Mouse (Mus musculus) midbrain, embryonic 10.5 days (tissue): ENCODE data around the gene C1qtnf3. TPM values are rescaled to one million over a fixed set of nuclear protein-coding genes. Genes with fewer than 3 reads are reported as not detected.
A peak's percentile ranks its signal among the peaks of the same experiment; 100 is the strongest.

Source experiments
- DNase-seq: peaks from one replicate; pipeline ENCODE4 v3.0.0-alpha.2; 2017; ENCODE audit warnings: low spot score
- H3K27ac ChIP-seq: fragments of 300-500 bp; sonication (generic); replicated peaks from 2 replicates; pipeline ENCODE4 v1.5.1; 2016; ENCODE audit warnings: mild to moderate bottlenecking
- H3K27me3 ChIP-seq: fragments of 300-500 bp; sonication (generic); 2 replicates; pipeline ENCODE4 v1.6.1; 2016; ENCODE audit warnings: low read depth, mild to moderate bottlenecking; ENCODE audit not compliant: poor library complexity, severe bottlenecking
- H3K36me3 ChIP-seq: fragments of 300-500 bp; sonication (generic); 2 replicates; pipeline ENCODE4 v1.6.1; 2016; ENCODE audit warnings: mild to moderate bottlenecking, moderate library complexity
- H3K4me1 ChIP-seq: fragments of 300-500 bp; sonication (generic); 2 replicates; pipeline ENCODE4 v1.6.1; 2016
- H3K4me3 ChIP-seq: fragments of 300-500 bp; sonication (generic); 2 replicates; pipeline ENCODE4 v1.5.1; 2016; ENCODE audit warnings: mild to moderate bottlenecking, moderate library complexity
- H3K9me3 ChIP-seq: fragments of 300-500 bp; sonication (generic); replicated peaks from 2 replicates; pipeline ENCODE4 v1.6.1; 2016; ENCODE audit warnings: mild to moderate bottlenecking
- WGBS: fragments of 180-500 bp; shearing (Covaris S2); methylation state at CpG from one replicate; pipeline ENCODE4 v1.1.7; 2016; 5-methylcytosine and 5-hydroxymethylcytosine counted together
- polyA plus RNA-seq: library from polyadenylated mRNA; unstranded; fragments of >200 nt; fragmentation: Nextera tagmentation; extraction: Ambion mirVana; gene quantifications from 2 replicates; pipeline ENCODE4 v1.2.1, GENCODE M21; 2016

C1qtnf3 gene
- polyA plus RNA-seq, 1 experiment from 2014 or later, result 0.10 TPM

DNA sequence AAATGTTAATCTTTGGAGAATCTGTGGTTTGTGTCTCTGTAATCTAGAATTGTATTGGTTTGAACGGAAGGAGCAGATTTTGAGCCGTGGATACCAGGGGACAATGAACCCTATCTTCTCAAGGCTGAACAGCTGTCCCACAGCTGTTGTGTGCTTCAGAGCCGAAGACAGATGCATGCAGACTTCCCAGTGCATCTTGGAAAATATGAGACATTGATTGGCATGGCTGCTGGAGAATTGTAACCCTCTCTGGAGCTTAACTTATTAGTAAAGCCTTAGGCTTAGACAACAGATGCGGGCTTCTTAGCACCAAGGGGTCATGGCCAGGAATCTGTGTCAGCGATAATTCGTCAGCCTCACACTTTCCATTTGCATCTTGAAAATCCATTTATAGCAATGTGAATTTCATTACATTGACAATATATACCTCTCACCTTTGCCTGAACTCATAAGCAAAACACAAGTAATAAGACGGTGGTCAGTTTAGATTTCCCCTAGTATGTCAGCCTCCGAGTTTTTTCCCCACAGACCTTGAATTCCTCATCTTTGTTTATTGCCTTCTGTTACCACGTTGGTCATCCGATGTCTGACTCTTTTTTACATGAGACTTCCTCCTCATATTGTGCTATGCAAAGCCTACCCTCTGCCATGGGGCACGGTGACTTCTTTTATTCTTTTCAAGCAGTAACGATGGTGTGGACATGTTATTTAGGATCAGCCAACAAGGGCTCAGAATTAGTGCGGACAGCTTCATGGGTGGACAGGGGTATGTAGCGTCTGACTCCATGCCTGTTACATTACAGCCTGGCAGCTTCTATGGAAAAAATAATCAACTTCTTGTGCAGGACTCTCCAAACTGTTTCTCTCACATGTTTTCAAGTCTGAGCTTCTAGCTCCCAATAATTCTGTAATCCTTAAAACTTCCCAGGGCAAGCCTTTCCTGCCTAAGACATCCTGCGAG, 11.7 kb upstream of the C1qtnf3 start:
- Histone ChIP-seq H3K27ac (no peak overlapping the region), H3K27me3 (no peaks in the 10 kb centered on the region), H3K36me3 (no peaks in the 10 kb centered on the region), H3K4me1 (no peaks in the 10 kb centered on the region), H3K9me3 (no peaks in the 10 kb centered on the region), H3K4me3 (no peak overlapping the region)
- DNase-seq, result no peak
- 88% methylated on average over 15 of the region's 15 CpGs for WGBS

DNA sequence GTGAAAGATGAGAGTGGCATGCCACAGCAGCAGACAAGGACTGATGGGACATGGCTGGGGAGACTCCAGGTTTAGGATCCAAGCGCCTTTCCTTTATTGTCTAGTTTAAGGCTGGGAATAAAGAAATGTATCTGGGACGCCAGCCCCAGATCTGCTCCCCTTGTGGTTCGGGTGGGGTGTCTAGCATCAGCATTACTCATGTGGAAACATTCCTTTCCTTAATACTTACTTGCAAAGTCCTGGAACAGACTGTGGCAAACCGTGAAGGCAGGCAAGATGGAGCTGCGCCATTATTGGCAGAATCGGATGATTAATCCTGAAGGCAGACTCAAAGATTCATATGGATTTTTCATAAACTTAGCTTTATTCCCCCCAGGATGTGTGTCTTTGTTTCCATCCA, 10.2 kb upstream of the C1qtnf3 start:
- no peak overlapping the region for H3K4me3 ChIP-seq
- no peaks in the 10 kb centered on the region for H3K9me3 ChIP-seq
- 80% methylated on average over 6 of the region's 6 CpGs for WGBS
- no peaks in the 10 kb centered on the region for H3K27me3 ChIP-seq
- no peak overlapping the region for H3K27ac ChIP-seq
- no peaks in the 10 kb centered on the region for H3K36me3 ChIP-seq
- no peaks in the 10 kb centered on the region for H3K4me1 ChIP-seq
- no peak for DNase-seq

DNA sequence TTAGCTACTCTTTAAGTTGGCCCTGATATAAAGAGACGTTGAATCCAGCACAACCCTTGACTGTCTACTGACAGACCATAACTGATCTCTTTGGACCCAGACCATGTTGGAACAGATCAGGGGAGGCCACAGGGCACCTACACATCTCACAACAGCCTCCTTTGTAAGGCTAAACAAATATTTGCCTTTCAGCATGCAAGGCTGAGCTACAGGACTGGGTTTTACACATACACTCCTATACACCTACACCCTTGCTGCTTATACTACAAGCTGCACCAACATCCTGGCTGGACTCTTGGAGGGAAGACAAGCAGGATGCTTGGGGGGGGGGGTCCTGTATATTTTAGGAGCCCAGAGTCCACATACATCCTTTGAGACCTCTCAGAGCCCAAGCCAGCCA, 4.3 kb upstream of the C1qtnf3 start:
- H3K4me3 ChIP-seq, result no peak overlapping the region
- no peaks in the 10 kb centered on the region for H3K36me3 ChIP-seq
- H3K27me3 ChIP-seq, result no peaks in the 10 kb centered on the region
- no peak for DNase-seq
- H3K27ac ChIP-seq, result no peak overlapping the region
- peaks cover 8% of the 10 kb centered on the region for H3K4me1 ChIP-seq
- no peaks in the 10 kb centered on the region for H3K9me3 ChIP-seq
- 87% methylated on average over 1 of the region's 1 CpGs for WGBS

DNA sequence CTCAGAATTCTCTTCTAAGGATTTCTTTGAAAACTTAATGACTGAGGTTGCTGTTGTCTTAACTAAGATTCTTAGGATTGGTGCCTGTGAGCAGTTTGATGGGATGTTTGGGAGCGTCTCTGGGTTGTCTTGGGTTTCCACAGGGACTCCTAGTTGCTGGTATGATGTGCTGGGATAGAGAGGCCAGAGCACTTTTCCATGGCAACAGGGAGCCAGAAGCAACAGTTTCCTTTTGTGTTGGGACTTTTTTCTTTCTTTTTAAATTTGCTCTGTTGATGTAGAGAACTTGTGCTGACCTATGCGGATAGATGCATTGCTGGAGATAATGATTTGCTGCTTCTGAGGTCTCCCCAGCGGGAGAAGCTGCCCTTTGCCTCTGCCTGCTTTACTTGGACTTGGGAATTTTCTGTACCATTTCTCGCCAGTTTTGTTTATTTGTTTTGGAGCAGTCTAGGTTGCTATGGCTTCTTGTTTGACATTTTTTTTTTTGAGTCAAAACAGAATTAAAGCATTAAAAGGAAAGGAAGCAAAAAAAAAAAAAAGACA, 701 bp downstream of the C1qtnf3 start:
- Histone ChIP-seq H3K4me3 (no peak overlapping the region), H3K9me3 (no peaks in the 10 kb centered on the region), H3K27me3 (no peaks in the 10 kb centered on the region), H3K27ac (no peak overlapping the region), H3K4me1 (peaks cover 18% of the 10 kb centered on the region), H3K36me3 (no peaks in the 10 kb centered on the region)
- DNase-seq, result peak; percentile 24
- 51% methylated on average over 4 of the region's 4 CpGs for WGBS

DNA sequence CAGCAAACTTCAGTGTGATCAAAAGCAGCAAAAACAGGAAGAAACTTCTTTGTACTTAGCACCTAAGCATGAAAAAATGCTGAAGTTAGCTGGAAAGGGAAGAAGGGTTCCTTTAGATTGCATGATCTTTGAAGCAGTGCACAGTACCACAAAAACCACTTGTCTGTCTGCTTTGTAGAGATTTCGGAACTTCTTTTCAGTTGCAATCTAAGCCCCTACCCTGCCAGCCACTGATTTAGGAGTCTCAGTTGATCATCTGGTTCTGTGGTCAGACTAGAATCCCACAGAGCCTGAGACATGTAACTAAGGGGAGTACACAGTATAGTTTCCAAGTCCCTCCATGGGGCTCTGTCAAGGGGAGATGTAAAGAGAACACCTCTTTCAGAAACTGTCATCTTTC, 1.3 kb downstream of the C1qtnf3 start:
- WGBS, result 69% methylated on average over 1 of the region's 1 CpGs
- H3K27ac ChIP-seq, result no peak overlapping the region
- no peak overlapping the region for H3K4me3 ChIP-seq
- H3K27me3 ChIP-seq, result no peaks in the 10 kb centered on the region
- DNase-seq, result no peak
- no peaks in the 10 kb centered on the region for H3K9me3 ChIP-seq
- peaks cover 18% of the 10 kb centered on the region for H3K4me1 ChIP-seq
- no peaks in the 10 kb centered on the region for H3K36me3 ChIP-seq

DNA sequence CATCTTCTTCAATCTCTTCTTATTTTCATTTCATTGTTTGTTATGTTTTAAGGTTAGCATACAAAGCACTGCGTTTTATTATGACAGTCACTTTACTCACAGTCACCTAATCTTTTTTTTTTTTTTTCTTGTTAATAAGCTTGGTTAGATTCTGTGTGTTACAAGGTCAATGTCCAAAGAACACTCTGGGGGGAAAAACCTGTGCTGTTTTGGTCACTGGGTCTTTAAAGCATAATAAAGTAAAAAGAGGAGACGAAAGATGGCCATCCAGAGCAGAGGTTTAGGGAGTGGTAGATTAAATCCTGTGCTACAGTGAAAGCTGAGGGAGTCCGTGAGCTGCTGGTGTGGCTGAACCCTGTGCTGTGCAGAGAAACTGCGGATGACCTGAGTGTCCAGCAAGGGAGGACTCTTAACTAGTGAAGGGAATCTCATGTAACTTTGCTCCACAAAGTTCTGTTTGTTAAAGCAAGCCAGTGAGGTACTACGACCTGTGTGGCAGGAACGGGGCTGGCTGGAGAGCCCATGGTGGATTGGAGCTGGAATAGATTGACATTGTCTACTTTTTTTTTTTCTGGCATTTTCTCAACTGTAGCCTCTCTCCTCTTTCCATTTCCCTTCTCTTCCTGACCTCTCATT, 2.4 kb downstream of the C1qtnf3 start:
- H3K4me3 ChIP-seq, result no peak overlapping the region
- no peaks in the 10 kb centered on the region for H3K27me3 ChIP-seq
- DNase-seq, result no peak
- peaks cover 18% of the 10 kb centered on the region for H3K4me1 ChIP-seq
- no peaks in the 10 kb centered on the region for H3K9me3 ChIP-seq
- H3K36me3 ChIP-seq, result no peaks in the 10 kb centered on the region
- WGBS, result 91% methylated on average over 6 of the region's 6 CpGs
- no peak overlapping the region for H3K27ac ChIP-seq

DNA sequence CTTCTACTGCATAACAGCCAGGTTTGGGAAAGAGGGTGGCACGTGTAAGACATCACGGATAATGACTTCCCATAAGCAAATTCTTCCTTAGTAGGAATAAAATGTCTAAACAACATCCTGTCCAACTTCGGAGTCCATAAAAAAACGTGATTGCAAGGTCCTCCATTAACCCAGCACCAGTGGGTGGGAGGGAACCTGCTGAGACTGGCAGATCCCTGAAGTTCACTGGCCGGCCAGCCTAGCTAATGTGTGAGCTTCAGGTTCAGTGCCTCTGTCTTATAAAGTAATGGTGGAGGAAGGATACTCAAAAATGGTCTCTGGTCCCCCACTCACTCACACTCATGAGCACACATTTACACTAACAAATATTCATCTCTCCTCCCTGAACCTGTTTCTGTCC, 3.0 kb downstream of the C1qtnf3 start:
- Histone ChIP-seq H3K36me3 (no peaks in the 10 kb centered on the region), H3K27ac (no peak overlapping the region), H3K4me1 (peaks cover 18% of the 10 kb centered on the region), H3K9me3 (no peaks in the 10 kb centered on the region), H3K4me3 (no peak overlapping the region), H3K27me3 (no peaks in the 10 kb centered on the region)
- no peak for DNase-seq
- 74% methylated on average over 5 of the region's 5 CpGs for WGBS

DNA sequence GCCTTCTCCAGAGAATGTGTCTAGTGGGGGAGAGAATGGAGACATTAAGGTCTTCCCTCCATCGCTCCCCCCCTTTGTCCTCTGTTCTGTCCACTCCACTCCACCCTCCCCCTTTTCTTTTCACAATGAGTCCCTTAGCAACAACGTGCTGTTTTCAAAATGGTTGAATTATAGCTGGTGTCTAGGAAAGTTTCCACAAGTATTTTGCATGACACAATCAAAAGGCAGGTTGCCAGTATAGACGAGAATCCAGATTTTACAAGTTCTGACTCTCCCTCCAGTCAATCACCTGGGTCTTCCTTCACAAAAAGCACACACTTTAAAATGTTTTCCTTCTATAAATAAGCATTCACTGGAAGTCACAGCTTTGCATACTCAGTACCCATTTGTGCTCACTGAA, 4.6 kb downstream of the C1qtnf3 start:
- Histone ChIP-seq H3K4me3 (no peak overlapping the region), H3K27me3 (no peaks in the 10 kb centered on the region), H3K9me3 (no peaks in the 10 kb centered on the region), H3K27ac (no peak overlapping the region), H3K4me1 (peaks cover 24% of the 10 kb centered on the region), H3K36me3 (no peaks in the 10 kb centered on the region)
- 71% methylated on average over 3 of the region's 3 CpGs for WGBS
- DNase-seq, result no peak

DNA sequence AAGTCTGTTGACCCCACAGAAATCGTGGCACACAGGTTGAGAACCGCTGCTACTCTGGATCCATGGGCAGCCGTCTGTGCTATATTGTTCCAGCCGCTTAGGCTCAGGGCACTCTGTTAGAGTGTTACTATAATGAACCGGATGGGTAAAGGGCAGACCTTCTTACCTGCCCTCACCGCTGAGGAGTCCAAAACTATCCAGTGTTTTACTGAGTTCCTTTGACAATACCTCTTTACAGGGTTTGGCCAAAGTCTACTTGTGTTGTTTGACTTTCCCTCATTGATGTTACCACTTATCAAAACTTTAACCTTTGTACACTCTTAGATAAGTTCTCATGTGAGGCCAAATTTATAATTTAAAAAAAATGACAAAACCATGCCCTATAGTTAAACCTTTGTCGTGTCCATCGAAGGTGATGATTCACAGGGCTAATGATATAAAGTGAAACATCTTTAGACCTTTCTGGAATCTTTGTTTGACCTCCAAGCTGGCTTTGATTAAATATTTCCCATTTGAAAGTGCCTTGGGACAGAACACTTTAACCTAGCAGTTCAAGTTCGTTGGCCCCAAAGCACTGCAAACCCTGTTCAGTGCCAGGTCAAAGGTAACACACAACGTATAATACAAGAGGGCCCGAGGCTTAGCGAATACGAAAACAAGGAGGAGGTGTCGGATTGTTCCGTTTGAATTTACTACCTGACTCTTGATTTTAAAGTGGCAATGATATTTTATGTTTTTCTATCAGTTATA, 7.3 kb downstream of the C1qtnf3 start:
- H3K4me3 ChIP-seq, result no peak overlapping the region
- H3K9me3 ChIP-seq, result no peaks in the 10 kb centered on the region
- H3K36me3 ChIP-seq, result no peaks in the 10 kb centered on the region
- H3K4me1 ChIP-seq, result peaks cover 5% of the 10 kb centered on the region
- H3K27me3 ChIP-seq, result no peaks in the 10 kb centered on the region
- no peak overlapping the region for H3K27ac ChIP-seq
- no peak for DNase-seq
- WGBS, result 92% methylated on average over 15 of the region's 15 CpGs

DNA sequence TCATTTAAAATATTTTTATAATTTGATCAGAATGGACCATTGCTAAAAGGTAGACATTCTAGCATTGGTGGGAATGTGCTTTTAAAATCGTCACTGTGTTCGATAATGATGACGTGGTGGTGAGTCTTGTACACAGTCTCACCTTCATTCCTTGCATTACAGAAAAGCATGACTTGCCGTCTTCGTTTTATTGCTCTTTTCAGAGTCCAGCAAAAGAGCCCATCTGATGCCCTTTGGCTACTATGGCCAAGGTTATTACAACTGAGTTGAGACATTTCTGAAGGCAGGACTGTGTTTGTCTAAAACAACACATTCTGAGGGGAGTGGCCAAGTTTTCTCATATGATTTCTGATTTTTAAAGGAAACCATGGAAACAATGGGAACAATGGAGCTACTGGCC, 8.1 kb downstream of the C1qtnf3 start:
- Histone ChIP-seq H3K27ac (no peak overlapping the region), H3K9me3 (no peaks in the 10 kb centered on the region), H3K27me3 (no peaks in the 10 kb centered on the region), H3K4me3 (no peak overlapping the region), H3K4me1 (peaks cover 5% of the 10 kb centered on the region), H3K36me3 (no peaks in the 10 kb centered on the region)
- 89% methylated on average over 5 of the region's 5 CpGs for WGBS
- DNase-seq, result no peak

DNA sequence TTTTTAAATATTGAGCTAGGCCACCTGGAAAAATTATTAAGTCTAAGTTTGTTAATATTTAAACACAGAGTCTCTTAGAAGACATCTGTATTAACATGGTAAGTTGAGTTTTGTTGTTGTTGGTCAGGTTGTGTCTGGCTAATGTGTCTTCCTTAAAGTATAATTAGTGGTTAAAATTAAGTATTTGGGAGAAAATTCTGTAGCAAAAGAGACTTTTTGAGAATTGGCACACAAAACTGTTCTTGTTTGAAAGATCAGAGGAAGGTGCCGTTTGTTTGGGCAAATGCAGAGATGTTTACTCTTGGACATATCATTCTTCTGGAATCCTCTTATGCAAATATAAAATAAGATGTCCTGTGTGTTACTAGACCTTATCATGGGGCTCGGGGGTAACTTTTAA, 10.5 kb downstream of the C1qtnf3 start:
- H3K36me3 ChIP-seq, result no peaks in the 10 kb centered on the region
- H3K27ac ChIP-seq, result no peak overlapping the region
- no peaks in the 10 kb centered on the region for H3K27me3 ChIP-seq
- DNase-seq, result no peak
- peaks cover 5% of the 10 kb centered on the region for H3K4me1 ChIP-seq
- no peaks in the 10 kb centered on the region for H3K9me3 ChIP-seq
- no peak overlapping the region for H3K4me3 ChIP-seq
- 89% methylated on average over 2 of the region's 2 CpGs for WGBS

DNA sequence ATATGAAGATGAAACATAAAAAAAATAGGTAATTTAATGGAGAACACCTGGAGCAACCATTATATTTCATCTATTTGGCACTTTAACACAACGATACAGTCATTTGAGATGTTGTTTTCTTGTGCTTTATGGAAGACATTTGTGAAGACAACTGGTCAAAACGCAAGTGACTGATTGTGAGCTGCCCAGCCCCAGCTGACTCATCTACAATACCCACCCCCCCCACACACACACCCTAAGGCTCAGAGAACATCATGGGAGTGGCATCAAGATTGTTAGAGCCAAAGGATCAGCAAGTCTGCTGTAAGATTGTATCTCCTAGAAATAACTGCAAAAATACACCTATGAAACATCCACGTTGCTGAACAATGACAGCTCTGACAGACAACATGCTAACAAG, 17.3 kb downstream of the C1qtnf3 start:
- no peak for DNase-seq
- Histone ChIP-seq H3K27ac (no peak overlapping the region), H3K9me3 (no peaks in the 10 kb centered on the region), H3K4me1 (no peaks in the 10 kb centered on the region), H3K4me3 (no peak overlapping the region), H3K36me3 (no peaks in the 10 kb centered on the region), H3K27me3 (no peaks in the 10 kb centered on the region)
- 83% methylated on average over 3 of the region's 3 CpGs for whole genome bisulfite sequencing
